Mouse (Mus musculus) lung, adult 2 months (tissue): ENCODE data around the gene Sox8.

ENCODE experiments used
- CTCF ChIP-seq: fragments of 200-500 bp; IDR thresholded peaks from 2 replicates; pipeline ENCODE4 v1.5.1; 2011; ENCODE audit warnings: mild to moderate bottlenecking, low read length, control low read depth; ENCODE audit not compliant: insufficient read depth
- POLR2A ChIP-seq: fragments of 200-500 bp; IDR thresholded peaks from 2 replicates; pipeline ENCODE4 v1.6.1; 2011; ENCODE audit warnings: low read depth, mild to moderate bottlenecking, control low read depth, low read length, borderline replicate concordance; ENCODE audit errors: extremely low read depth

GRCm38 (mm10) chr17:25608821-25609505, 38.5 kb upstream of the Sox8 start:
- TF ChIP-seq CTCF (no peak), POLR2A (no peak)
